Mouse (Mus musculus): ENCODE results near the gene Crat. TPM values are rescaled to one million over a fixed set of nuclear protein-coding genes. Genes with fewer than 3 reads are reported as not detected.

The Crat gene
- polyA plus RNA-seq, 1 experiment from 2014 or later: 22.6 TPM

DNA sequence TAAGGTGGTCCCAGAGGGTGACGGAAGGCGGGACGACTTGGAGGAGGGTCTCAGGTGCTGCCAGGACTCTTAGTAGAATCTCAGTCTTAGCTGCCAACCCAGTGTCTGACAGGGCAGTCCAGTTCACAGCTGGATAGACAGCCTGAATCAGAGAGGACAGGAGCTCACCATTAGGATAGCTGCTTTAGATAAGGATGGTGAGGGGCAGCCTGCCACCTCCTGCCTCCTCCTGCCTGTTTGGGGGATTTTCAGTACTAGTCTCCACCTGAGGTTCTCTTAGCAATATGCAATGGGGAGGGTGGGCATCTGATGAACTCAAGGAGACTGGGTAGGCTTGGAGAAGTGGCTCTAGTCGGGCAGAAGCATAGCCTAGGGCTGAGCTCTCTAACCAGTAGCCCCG is 932 bp downstream of the Crat start:
- H3K27ac ChIP-seq (replicated peaks): no peak overlapping the region
- H3K27me3 ChIP-seq: peaks cover 13% of the 10 kb centered on the region
- peak overlapping the region; percentile 93 for H3K9ac ChIP-seq (replicated peaks)
- peak overlapping the region; percentile 78 for H3K4me2 ChIP-seq (replicated peaks)
- 44% methylated on average over 5 of the region's 5 CpGs for WGBS
- H3K36me3 ChIP-seq: peaks cover 18% of the 10 kb centered on the region; the same call in 1 of the 2 replicates
- H3K4me3 ChIP-seq: peak overlapping the region; percentile 87
- H3K4me1 ChIP-seq: peaks cover 36% of the 10 kb centered on the region
- H3K9me3 ChIP-seq: no peaks in the 10 kb centered on the region
- no peak for ATAC-seq (ENCODE audit: low FRiP score, low read depth)

DNA sequence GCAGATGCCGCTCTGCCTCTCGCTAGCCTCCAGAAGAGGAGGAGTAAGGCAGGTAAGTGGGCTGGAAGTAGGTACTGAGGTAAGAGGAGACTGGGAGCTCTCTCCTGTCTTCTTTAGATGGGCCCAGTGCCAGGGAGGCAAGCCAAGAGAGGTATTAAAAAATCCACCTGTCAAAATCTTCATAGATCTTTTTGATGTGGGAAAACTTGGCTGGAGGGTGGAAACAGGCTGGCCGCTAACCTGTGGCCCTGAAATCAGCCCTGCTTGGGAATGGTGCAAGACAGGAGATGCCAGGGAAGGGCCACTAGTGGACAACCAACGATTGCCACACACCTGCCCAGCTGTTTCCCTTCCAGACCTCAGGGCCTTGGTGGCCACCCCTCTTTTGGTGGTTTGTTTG is 1.5 kb downstream of the Crat start:
- ATAC-seq (ENCODE audit: low FRiP score, low read depth): no peak
- Histone ChIP-seq H3K4me3 (0 out of 2 replicates have a peak overlapping the region, but pooled peaks have one; percentile 87), H3K9me3 (no peaks in the 10 kb centered on the region), H3K4me2 (replicated peaks) (peak overlapping the region; percentile 78), H3K36me3 (peaks cover 24% of the 10 kb centered on the region; the same call in 1 of the 2 replicates), H3K27me3 (peaks cover 13% of the 10 kb centered on the region), H3K9ac (replicated peaks) (no peak overlapping the region), H3K4me1 (peaks cover 33% of the 10 kb centered on the region), H3K27ac (replicated peaks) (no peak overlapping the region)
- WGBS: 93% methylated on average over 4 of the region's 4 CpGs

DNA sequence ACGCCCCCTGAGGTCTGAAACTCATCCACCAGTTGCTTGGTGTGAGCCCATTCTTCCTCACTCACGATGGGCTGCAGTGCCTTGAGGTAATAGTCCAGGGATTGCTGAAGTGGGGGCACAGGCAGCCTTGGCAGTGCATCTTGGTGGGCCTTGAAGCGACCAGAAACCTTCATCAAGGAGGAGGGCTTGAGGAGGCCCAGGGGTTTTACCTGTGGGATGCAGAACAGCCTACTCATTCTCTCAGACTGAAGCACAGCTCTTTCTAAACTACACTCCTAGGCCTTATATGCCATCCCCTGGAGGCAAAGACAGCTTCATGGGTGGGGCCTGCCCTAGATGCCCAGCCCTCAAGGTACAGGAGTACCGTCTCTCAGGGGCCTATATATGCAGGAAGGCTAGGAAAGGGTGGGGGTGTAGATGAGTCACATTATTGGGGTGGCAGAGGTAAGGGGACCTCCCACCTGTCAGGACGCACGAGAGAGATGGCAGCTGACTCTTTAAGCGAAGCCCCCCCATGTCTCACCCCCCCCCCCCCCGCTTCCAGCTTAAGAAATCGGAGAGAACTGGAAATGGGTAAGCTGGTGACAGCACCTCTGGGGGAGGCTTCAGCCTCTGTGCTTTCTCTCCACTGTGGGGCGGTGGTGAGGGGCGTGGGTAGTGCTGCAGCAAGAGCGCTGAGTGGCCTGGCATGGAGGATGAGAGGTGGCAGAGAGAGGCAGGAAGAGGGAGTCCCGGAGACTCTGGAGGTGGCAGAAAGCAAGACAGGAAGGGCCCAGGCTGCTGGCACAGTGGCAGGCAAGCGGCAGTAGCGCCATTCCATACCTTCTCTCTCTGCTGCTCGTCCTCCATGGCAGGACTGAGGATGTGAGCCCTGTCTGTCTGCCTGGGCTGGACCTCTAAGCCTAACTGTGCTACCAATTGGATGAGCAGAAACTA is 2.3 kb downstream of the Crat start:
- 81% methylated on average over 16 of the region's 16 CpGs for WGBS
- Histone ChIP-seq H3K36me3 (peaks cover 27% of the 10 kb centered on the region), H3K27me3 (peaks cover 13% of the 10 kb centered on the region), H3K4me1 (peaks cover 25% of the 10 kb centered on the region), H3K27ac (replicated peaks) (no peak overlapping the region), H3K9me3 (no peaks in the 10 kb centered on the region), H3K4me3 (no peak overlapping the region), H3K9ac (replicated peaks) (0 out of 2 replicates have a peak overlapping the region, but pooled peaks have one; percentile 15), H3K4me2 (replicated peaks) (peak overlapping the region; percentile 78; the same call in 1 of the 2 replicates)
- ATAC-seq (ENCODE audit: low FRiP score, low read depth): no peak

DNA sequence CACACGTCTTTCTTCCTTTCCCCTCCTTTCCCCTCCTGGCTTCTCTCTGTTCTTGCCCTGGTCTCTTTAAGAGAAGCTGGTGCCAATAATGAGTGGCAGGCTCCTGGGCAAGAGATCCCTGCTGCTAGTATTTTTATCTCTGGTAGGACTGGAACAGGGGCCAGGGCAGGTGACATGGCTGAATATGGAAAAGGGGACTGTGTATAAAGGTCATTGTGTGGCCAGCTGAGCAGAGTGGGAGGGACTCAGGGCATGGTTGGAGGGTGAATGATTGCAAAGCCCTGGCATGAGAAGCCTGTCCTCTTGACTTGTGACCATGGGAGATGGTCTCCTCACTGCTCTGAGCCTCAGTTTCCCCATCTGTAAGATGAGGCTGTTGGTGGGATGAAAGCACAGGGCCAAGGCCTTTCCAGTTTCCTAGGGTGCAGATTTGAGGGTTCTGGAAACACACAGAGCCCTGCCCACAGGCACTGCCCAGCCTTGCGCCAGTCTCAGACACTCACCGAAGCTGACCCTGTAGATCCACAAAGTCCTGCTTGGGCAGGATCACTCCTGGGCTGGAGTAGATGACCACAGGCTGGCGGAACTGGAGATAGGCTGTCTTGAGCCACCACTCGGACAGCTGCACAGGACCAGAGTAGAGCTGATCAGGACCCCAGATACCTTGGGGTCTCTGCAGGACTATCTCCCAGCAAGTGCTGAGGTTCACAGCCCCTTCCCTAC is 6.0 kb downstream of the Crat start:
- 94% methylated on average over 4 of the region's 5 CpGs for WGBS
- no peak for ATAC-seq (ENCODE audit: low FRiP score, low read depth)
- H3K27me3 ChIP-seq: peaks cover 10% of the 10 kb centered on the region
- H3K36me3 ChIP-seq: peaks cover 64% of the 10 kb centered on the region
- no peak overlapping the region for H3K4me2 ChIP-seq (replicated peaks)
- H3K4me1 ChIP-seq: peaks cover 4% of the 10 kb centered on the region
- H3K9ac ChIP-seq (replicated peaks): no peak overlapping the region
- no peak overlapping the region for H3K27ac ChIP-seq (replicated peaks)
- no peak overlapping the region for H3K4me3 ChIP-seq
- no peaks in the 10 kb centered on the region for H3K9me3 ChIP-seq

DNA sequence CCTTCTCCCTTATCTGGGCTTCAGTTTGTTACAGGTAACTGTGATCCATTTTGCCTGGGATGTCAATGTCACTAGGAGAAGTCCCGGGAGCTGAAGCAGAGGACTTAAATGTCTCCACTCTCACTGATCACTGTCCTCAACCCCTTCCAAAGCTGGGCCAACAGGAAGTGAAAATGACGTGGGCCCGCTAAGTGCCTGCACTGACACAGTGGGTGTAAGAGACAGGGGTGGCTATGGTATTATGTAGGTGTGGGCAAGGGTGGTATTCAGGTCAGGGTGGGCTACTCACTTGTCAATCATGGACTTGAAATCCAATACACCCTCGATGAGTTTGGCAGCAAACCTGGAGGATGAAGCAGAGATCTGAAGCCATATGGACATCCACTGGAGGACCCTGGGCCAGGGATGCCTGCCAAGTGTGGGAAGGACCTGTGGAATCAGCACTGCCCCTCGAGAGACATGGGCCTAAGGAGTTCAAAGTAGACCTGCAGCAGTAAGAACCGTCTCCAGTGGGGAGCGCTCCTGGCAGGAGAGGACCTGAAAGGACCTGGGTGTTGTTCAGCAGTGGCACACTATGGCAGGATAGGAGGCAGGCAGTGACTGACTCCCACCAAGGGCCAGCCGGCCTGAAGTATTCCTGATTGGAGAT is 7.0 kb downstream of the Crat start:
- no peak for ATAC-seq (ENCODE audit: low FRiP score, low read depth)
- Histone ChIP-seq H3K27me3 (no peaks in the 10 kb centered on the region), H3K9me3 (no peaks in the 10 kb centered on the region), H3K4me1 (no peaks in the 10 kb centered on the region), H3K4me3 (no peak overlapping the region), H3K4me2 (replicated peaks) (no peak overlapping the region), H3K27ac (replicated peaks) (no peak overlapping the region), H3K9ac (replicated peaks) (no peak overlapping the region), H3K36me3 (peaks cover 73% of the 10 kb centered on the region)
- WGBS: 84% methylated on average over 8 of the region's 8 CpGs

DNA sequence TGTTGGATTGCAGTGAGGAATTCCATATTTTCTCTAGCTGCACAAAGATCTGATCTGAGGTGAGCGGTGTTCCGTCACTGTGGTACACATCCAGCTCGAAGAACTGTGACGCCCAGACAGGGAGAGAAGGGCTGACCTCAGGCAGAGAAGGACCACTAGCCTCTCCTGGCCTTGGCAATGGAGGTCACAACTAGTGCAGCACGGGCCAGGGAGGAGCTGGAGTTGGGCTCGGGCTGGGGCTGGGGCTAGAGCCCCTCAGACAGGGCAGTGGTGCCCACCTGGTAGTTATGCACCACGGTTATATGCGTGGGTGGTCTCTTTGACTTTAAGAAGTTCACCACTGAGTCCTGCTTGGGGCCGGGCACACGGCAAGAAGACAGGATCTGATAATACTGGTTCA is 7.8 kb downstream of the Crat start:
- H3K4me3 ChIP-seq: no peak overlapping the region
- H3K27ac ChIP-seq (replicated peaks): no peak overlapping the region
- no peak overlapping the region for H3K4me2 ChIP-seq (replicated peaks)
- H3K9me3 ChIP-seq: no peaks in the 10 kb centered on the region
- no peak overlapping the region for H3K9ac ChIP-seq (replicated peaks)
- no peak for ATAC-seq (ENCODE audit: low FRiP score, low read depth)
- H3K36me3 ChIP-seq: peaks cover 76% of the 10 kb centered on the region
- 94% methylated on average over 10 of the region's 10 CpGs for WGBS
- peaks cover 3% of the 10 kb centered on the region; the same call in 1 of the 2 replicates for H3K27me3 ChIP-seq
- no peaks in the 10 kb centered on the region for H3K4me1 ChIP-seq

DNA sequence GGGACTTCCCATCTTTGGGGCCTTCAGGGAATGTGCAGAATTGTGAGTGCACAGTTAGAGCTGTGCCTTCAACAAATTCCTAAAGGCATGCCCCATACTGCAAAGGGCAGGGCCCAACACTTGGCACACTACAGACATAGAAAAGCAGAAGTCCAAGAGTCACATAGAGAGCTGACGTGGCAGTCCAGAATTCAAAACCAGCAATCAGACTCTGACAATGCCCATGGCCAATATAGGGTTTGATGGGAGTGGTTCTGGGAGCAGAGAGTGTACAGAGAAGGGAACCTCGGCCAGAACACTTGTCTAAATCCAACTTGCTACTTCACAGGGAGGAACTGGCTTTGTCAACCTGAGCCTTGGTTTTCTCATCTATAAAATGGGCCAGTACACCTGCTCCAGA is 8.4 kb downstream of the Crat start:
- H3K9ac ChIP-seq (replicated peaks): no peak overlapping the region
- no peak for ATAC-seq (ENCODE audit: low FRiP score, low read depth)
- H3K4me2 ChIP-seq (replicated peaks): no peak overlapping the region
- H3K27ac ChIP-seq (replicated peaks): no peak overlapping the region
- H3K27me3 ChIP-seq: peaks cover 5% of the 10 kb centered on the region; the same call in 1 of the 2 replicates
- peaks cover 76% of the 10 kb centered on the region for H3K36me3 ChIP-seq
- no peaks in the 10 kb centered on the region for H3K4me1 ChIP-seq
- H3K9me3 ChIP-seq: no peaks in the 10 kb centered on the region
- 79% methylated on average over 2 of the region's 2 CpGs for WGBS
- H3K4me3 ChIP-seq: no peak overlapping the region

DNA sequence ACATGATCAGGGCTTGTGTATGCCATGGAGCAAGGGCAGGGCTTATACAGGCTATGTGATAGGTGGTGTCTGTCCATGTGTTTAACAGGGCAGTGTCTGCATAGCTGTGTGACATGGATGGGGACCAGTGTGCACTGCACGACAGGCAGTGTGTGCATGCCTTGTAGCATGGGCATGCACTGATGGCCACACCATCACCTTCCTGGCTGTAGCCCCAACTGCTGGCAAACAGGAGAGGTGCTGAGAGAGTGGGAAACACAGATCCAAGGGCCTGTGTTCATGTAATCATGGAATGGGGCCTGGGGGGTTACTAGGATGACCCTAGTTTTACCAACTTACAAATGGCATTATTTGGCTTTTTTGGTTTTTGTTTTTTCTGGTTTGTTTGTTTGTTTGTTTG is 11.7 kb downstream of the Crat start:
- no peak overlapping the region for H3K27ac ChIP-seq (replicated peaks)
- peaks cover 11% of the 10 kb centered on the region for H3K27me3 ChIP-seq
- H3K9me3 ChIP-seq: no peaks in the 10 kb centered on the region
- no peak overlapping the region for H3K4me2 ChIP-seq (replicated peaks)
- no peak overlapping the region for H3K4me3 ChIP-seq
- no peak overlapping the region for H3K9ac ChIP-seq (replicated peaks)
- H3K36me3 ChIP-seq: peaks cover 75% of the 10 kb centered on the region
- 90% methylated on average over 1 of the region's 1 CpGs for WGBS
- ATAC-seq (ENCODE audit: low FRiP score, low read depth): no peak
- peaks cover 19% of the 10 kb centered on the region for H3K4me1 ChIP-seq

DNA sequence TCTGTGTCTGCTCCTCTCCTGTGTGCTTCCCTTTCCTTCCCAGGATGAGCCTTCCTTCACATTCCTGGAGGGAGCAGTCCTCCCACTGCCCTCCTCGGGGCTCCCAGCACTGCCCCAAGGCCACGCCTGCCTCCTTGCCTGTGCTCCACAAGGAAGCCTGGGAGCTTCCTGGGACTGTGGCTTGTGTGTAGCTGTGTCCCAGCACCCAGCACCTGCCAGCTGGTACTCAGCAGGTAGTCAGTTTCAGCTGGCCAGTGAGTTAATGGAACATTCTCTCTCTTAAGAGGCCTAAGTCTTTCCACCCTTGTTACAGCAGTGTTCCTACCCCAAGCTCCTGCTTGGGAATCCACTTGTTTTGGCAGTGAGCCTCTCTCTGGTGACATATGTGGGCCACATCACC is 12.8 kb downstream of the Crat start:
- Histone ChIP-seq H3K36me3 (peaks cover 78% of the 10 kb centered on the region), H3K4me2 (replicated peaks) (no peak overlapping the region), H3K4me1 (peaks cover 29% of the 10 kb centered on the region), H3K9ac (replicated peaks) (no peak overlapping the region), H3K27me3 (peaks cover 16% of the 10 kb centered on the region), H3K27ac (replicated peaks) (no peak overlapping the region), H3K9me3 (no peaks in the 10 kb centered on the region), H3K4me3 (no peak overlapping the region)
- 73% methylated on average over 2 of the region's 2 CpGs for WGBS
- ATAC-seq (ENCODE audit: low FRiP score, low read depth): no peak

DNA sequence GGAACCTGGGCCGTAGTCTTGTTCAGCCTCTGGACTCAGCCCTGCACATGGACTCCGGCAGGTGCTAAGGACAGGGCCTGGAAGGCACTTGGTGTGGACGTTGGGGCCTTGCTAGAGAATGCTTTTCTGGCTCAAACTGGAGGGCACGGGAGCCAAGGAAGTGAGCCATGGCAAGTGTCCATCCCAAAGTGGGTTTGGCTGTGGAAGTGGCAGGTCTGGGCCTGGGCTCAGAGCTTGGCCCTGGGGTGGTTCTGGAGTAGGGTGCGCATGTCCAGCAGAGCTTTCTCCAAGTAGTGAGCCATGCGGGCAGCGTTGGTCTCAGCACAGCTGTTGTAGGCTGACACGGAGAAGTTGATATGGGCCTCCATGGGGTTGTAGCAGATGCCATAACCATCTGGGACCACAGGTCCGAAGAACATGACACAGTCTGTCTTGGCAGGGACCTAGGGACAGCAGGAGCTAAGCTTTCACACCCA is 13.2 kb downstream of the Crat start:
- 90% methylated on average over 9 of the region's 9 CpGs for WGBS
- Histone ChIP-seq H3K4me1 (peaks cover 29% of the 10 kb centered on the region), H3K36me3 (peaks cover 78% of the 10 kb centered on the region), H3K9ac (replicated peaks) (no peak overlapping the region), H3K4me3 (no peak overlapping the region), H3K27me3 (peaks cover 21% of the 10 kb centered on the region), H3K27ac (replicated peaks) (no peak overlapping the region), H3K4me2 (replicated peaks) (no peak overlapping the region), H3K9me3 (no peaks in the 10 kb centered on the region)
- ATAC-seq (ENCODE audit: low FRiP score, low read depth): no peak

DNA sequence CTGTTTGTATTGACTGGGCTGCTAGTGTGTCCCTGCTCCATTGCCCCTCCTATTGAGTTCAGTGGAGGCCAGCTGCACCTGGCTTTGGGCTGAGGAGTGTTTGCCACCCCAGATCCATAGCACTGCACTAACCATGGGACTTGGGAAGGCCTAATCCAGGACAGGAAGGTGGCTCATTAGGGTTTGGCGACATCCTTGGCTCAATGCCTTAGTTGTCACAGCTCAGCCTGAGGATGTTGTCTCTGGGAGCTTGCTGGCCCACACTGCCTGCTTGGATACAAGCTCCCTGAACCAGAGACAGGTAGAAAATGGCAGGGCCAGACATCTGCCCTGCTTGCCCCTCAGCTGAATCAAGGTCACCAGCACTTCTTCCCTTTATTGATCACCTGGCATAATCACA is 14.0 kb downstream of the Crat start:
- Histone ChIP-seq H3K9ac (replicated peaks) (no peak overlapping the region), H3K4me3 (no peak overlapping the region), H3K4me2 (replicated peaks) (no peak overlapping the region), H3K4me1 (peaks cover 29% of the 10 kb centered on the region), H3K36me3 (peaks cover 78% of the 10 kb centered on the region), H3K27ac (replicated peaks) (no peak overlapping the region; the same call in 1 of the 2 replicates), H3K9me3 (no peaks in the 10 kb centered on the region), H3K27me3 (peaks cover 25% of the 10 kb centered on the region)
- ATAC-seq (ENCODE audit: low FRiP score, low read depth): no peak
- 96% methylated on average over 1 of the region's 1 CpGs for WGBS

Measured in midbrain, embryonic 12.5 days (tissue).